Mouse (Mus musculus): ENCODE measurements around the gene Pgs1.
A peak's percentile ranks its signal among the peaks of the same experiment; 100 is the strongest.

The Pgs1 gene

GRCm38 (mm10) chr11:117963091-117963793, 22.9 kb upstream of the Pgs1 start:
- DNase-seq (ENCODE audit: low spot score), result peak; percentile 94

- DNase-seq (ENCODE audit: low spot score), result peak; percentile 52
Measured at GRCm38 (mm10) chr11:117963872-117964271, 22.2 kb upstream of the Pgs1 start.

- DNase-seq (ENCODE audit: low spot score), result no peak
Measured at GRCm38 (mm10) chr11:117964294-117964693, 21.8 kb upstream of the Pgs1 start.

GRCm38 (mm10) chr11:117965052-117965451, 21.0 kb upstream of the Pgs1 start:
- no peak for DNase-seq (ENCODE audit: low spot score)

GRCm38 (mm10) chr11:117965561-117965981, 20.5 kb upstream of the Pgs1 start:
- no peak for DNase-seq (ENCODE audit: low spot score)

- peak; percentile 75 for DNase-seq (ENCODE audit: low spot score)
Measured at GRCm38 (mm10) chr11:117966506-117967100, 19.5 kb upstream of the Pgs1 start.

- no peak for DNase-seq (ENCODE audit: low spot score)
Measured at GRCm38 (mm10) chr11:117967249-117968015, 18.7 kb upstream of the Pgs1 start.

GRCm38 (mm10) chr11:117968016-117968671, 17.9 kb upstream of the Pgs1 start:
- peak; percentile 59 for DNase-seq (ENCODE audit: low spot score)

GRCm38 (mm10) chr11:117968716-117969099, 17.4 kb upstream of the Pgs1 start:
- DNase-seq (ENCODE audit: low spot score), result no peak

GRCm38 (mm10) chr11:117969100-117969944, 16.8 kb upstream of the Pgs1 start:
- DNase-seq (ENCODE audit: low spot score), result peak; percentile 94

GRCm38 (mm10) chr11:117969945-117970872, 15.9 kb upstream of the Pgs1 start, which contains the start of gene Socs3:
TSS of gene Socs3 (minus strand) at chr11:117970047.
- peak; percentile 95 for DNase-seq (ENCODE audit: low spot score)

GRCm38 (mm10) chr11:117971100-117971499, 15.0 kb upstream of the Pgs1 start:
- DNase-seq (ENCODE audit: low spot score), result no peak

- no peak for DNase-seq (ENCODE audit: low spot score)
Measured at GRCm38 (mm10) chr11:117971646-117972242, 14.3 kb upstream of the Pgs1 start.

- DNase-seq (ENCODE audit: low spot score), result no peak
Measured at GRCm38 (mm10) chr11:117972656-117973558, 13.2 kb upstream of the Pgs1 start.

GRCm38 (mm10) chr11:117973569-117973968, 12.5 kb upstream of the Pgs1 start:
- DNase-seq (ENCODE audit: low spot score), result peak; percentile 76

- DNase-seq (ENCODE audit: low spot score), result no peak
Measured at GRCm38 (mm10) chr11:117974327-117975125, 11.6 kb upstream of the Pgs1 start.

GRCm38 (mm10) chr11:117975211-117975967, 10.7 kb upstream of the Pgs1 start:
- no peak for DNase-seq (ENCODE audit: low spot score)
